Mouse (Mus musculus): ENCODE data around the gene Sfpq.

GRCm38 (mm10) chr4:127053071-127053470 lies 31.9 kb downstream of the Sfpq start:
- TF ChIP-seq EP300 (IDR thresholded peaks at IDR 0.05; ENCODE audit: low read length), result no peak
- no peak for TF ChIP-seq POLR2A (IDR thresholded peaks at IDR 0.05; ENCODE audit: low read depth, low read length)
